Mouse (Mus musculus) heart, embryonic 16.5 days (tissue): ENCODE results near the gene Gm20388. TPM values are rescaled to one million over a fixed set of nuclear protein-coding genes. Genes with fewer than 3 reads are reported as not detected.

Experiments
- ATAC-seq: fragments of 200-750 bp; cut with Nextera tagmentation; replicated peaks from 2 replicates; pipeline ENCODE4 v1.8.0; 2017; ENCODE audit warnings: moderate number of reproducible peaks; ENCODE audit not compliant: insufficient read depth, low FRiP score; ENCODE audit errors: extremely low read depth
- H3K27ac ChIP-seq: fragments of 300-500 bp; sonication (generic); 2 replicates; pipeline ENCODE4 v1.5.1; 2014; ENCODE audit warnings: mild to moderate bottlenecking, low read length, control low read depth, moderate library complexity
- H3K27me3 ChIP-seq: fragments of 300-500 bp; sonication (generic); 2 replicates; pipeline ENCODE4 v1.6.1; 2014; ENCODE audit warnings: low read length, mixed read lengths; ENCODE audit not compliant: control insufficient read depth, insufficient read depth
- H3K36me3 ChIP-seq: fragments of 300-500 bp; sonication (generic); 2 replicates; pipeline ENCODE4 v1.6.1; 2014; ENCODE audit not compliant: control insufficient read depth, insufficient read depth
- H3K4me1 ChIP-seq: fragments of 300-500 bp; sonication (generic); 2 replicates; pipeline ENCODE4 v1.6.1; 2014; ENCODE audit warnings: low read length, mixed read lengths; ENCODE audit not compliant: control insufficient read depth, insufficient read depth
- H3K4me2 ChIP-seq: fragments of 300-500 bp; sonication (generic); 2 replicates; pipeline ENCODE4 v1.6.1; 2014; ENCODE audit warnings: low read depth, mild to moderate bottlenecking, control low read depth, low read length
- H3K4me3 ChIP-seq: fragments of 300-500 bp; sonication (generic); 2 replicates; pipeline ENCODE4 v1.5.1; 2014; ENCODE audit warnings: mild to moderate bottlenecking, control low read depth, low read length
- H3K9ac ChIP-seq: fragments of 300-500 bp; sonication (generic); 2 replicates; pipeline ENCODE4 v1.6.1; 2014; ENCODE audit warnings: low read length, control low read depth
- H3K9me3 ChIP-seq: fragments of 300-500 bp; sonication (generic); replicated peaks from 2 replicates; pipeline ENCODE4 v1.6.1; 2016; ENCODE audit warnings: low read length; ENCODE audit not compliant: control insufficient read depth
- WGBS: fragments of 180-500 bp; shearing (Covaris S2); extraction: QIAGEN DNeasy Blood & Tissue Kit; methylation state at CpG from one replicate; pipeline ENCODE4 v1.1.7; 2014; 5-methylcytosine and 5-hydroxymethylcytosine counted together
- polyA plus RNA-seq: library from polyadenylated mRNA; unstranded; fragments of >200 nt; fragmentation: Nextera tagmentation; extraction: Ambion mirVana; gene quantifications from 2 replicates; pipeline ENCODE4 v1.2.1, GENCODE M21; 2015

The Gm20388 gene
- polyA plus RNA-seq, 1 experiment from 2014 or later: 4.5 TPM

- Histone ChIP-seq H3K4me3 (peak overlapping the region; percentile 44), H3K4me2 (peak overlapping the region; percentile 66), H3K36me3 (peaks cover 36% of the 10 kb centered on the region), H3K4me1 (peaks cover 4% of the 10 kb centered on the region), H3K9me3 (no peaks in the 10 kb centered on the region), H3K27ac (no peak overlapping the region), H3K27me3 (no peaks in the 10 kb centered on the region), H3K9ac (peak overlapping the region; percentile 46; the same call in 1 of the 2 replicates)
- 35% methylated on average over 81 of the region's 81 CpGs for WGBS
- ATAC-seq: peak; percentile 21
These were observed 2425.7 kb downstream of the Gm20388 start for GRCm38 (mm10) chr8:122336251-122336910.

GRCm38 (mm10) chr8:122338852-122339251 is 2428.2 kb downstream of the Gm20388 start:
- H3K4me1 ChIP-seq: peaks cover 19% of the 10 kb centered on the region
- ATAC-seq: no peak
- H3K9ac ChIP-seq: no peak overlapping the region
- H3K4me2 ChIP-seq: no peak overlapping the region
- no peak overlapping the region for H3K4me3 ChIP-seq
- H3K9me3 ChIP-seq: no peaks in the 10 kb centered on the region
- no peaks in the 10 kb centered on the region for H3K27me3 ChIP-seq
- H3K36me3 ChIP-seq: peaks cover 31% of the 10 kb centered on the region
- no peak overlapping the region for H3K27ac ChIP-seq
- 70% methylated on average over 6 of the region's 6 CpGs for WGBS

- no peak overlapping the region for H3K4me3 ChIP-seq
- H3K27me3 ChIP-seq: no peaks in the 10 kb centered on the region
- H3K36me3 ChIP-seq: peaks cover 18% of the 10 kb centered on the region
- H3K9ac ChIP-seq: no peak overlapping the region
- H3K9me3 ChIP-seq: no peaks in the 10 kb centered on the region
- no peak for ATAC-seq
- H3K4me1 ChIP-seq: peaks cover 33% of the 10 kb centered on the region
- H3K4me2 ChIP-seq: no peak overlapping the region
- 83% methylated on average over 3 of the region's 3 CpGs for WGBS
- H3K27ac ChIP-seq: no peak overlapping the region
These were observed 2430.1 kb downstream of the Gm20388 start for GRCm38 (mm10) chr8:122340761-122341160.

- H3K27me3 ChIP-seq: no peaks in the 10 kb centered on the region
- no peak overlapping the region for H3K9ac ChIP-seq
- H3K27ac ChIP-seq: no peak overlapping the region
- H3K9me3 ChIP-seq: no peaks in the 10 kb centered on the region
- H3K36me3 ChIP-seq: peaks cover 8% of the 10 kb centered on the region
- ATAC-seq: no peak
- no peak overlapping the region for H3K4me3 ChIP-seq
- peaks cover 33% of the 10 kb centered on the region for H3K4me1 ChIP-seq
- H3K4me2 ChIP-seq: no peak overlapping the region
- WGBS: 68% methylated on average over 6 of the region's 6 CpGs
These were observed 2431.1 kb downstream of the Gm20388 start for GRCm38 (mm10) chr8:122341790-122342189.

GRCm38 (mm10) chr8:122342362-122342761 is 2431.7 kb downstream of the Gm20388 start:
- no peak overlapping the region for H3K27ac ChIP-seq
- no peak for ATAC-seq
- no peak overlapping the region for H3K9ac ChIP-seq
- no peaks in the 10 kb centered on the region for H3K9me3 ChIP-seq
- no peaks in the 10 kb centered on the region for H3K27me3 ChIP-seq
- H3K36me3 ChIP-seq: peaks cover 2% of the 10 kb centered on the region
- 31% methylated on average over 5 of the region's 5 CpGs for WGBS
- peaks cover 33% of the 10 kb centered on the region for H3K4me1 ChIP-seq
- H3K4me3 ChIP-seq: no peak overlapping the region
- H3K4me2 ChIP-seq: no peak overlapping the region

- Histone ChIP-seq H3K9ac (peak overlapping the region; percentile 56), H3K4me2 (peak overlapping the region; percentile 65), H3K27me3 (no peaks in the 10 kb centered on the region), H3K27ac (peak overlapping the region; percentile 12; the same call in 1 of the 2 replicates), H3K9me3 (no peaks in the 10 kb centered on the region), H3K4me1 (peaks cover 37% of the 10 kb centered on the region), H3K4me3 (peak overlapping the region; percentile 44), H3K36me3 (no peaks in the 10 kb centered on the region; the same call in 1 of the 2 replicates)
- no peak for ATAC-seq
- WGBS: 3% methylated on average over 9 of the region's 9 CpGs
These were observed 2432.2 kb downstream of the Gm20388 start for GRCm38 (mm10) chr8:122342806-122343209.

GRCm38 (mm10) chr8:122343341-122343740 is 2432.7 kb downstream of the Gm20388 start:
- no peaks in the 10 kb centered on the region for H3K36me3 ChIP-seq
- WGBS: 7% methylated on average over 11 of the region's 11 CpGs
- H3K9me3 ChIP-seq: no peaks in the 10 kb centered on the region
- H3K4me2 ChIP-seq: peak overlapping the region; percentile 65
- peak overlapping the region; percentile 12; the same call in 1 of the 2 replicates for H3K27ac ChIP-seq
- peaks cover 39% of the 10 kb centered on the region for H3K4me1 ChIP-seq
- peak overlapping the region; percentile 56 for H3K9ac ChIP-seq
- no peaks in the 10 kb centered on the region for H3K27me3 ChIP-seq
- peak overlapping the region; percentile 44 for H3K4me3 ChIP-seq
- no peak for ATAC-seq

- Histone ChIP-seq H3K4me2 (peak overlapping the region; percentile 65), H3K4me3 (peak overlapping the region; percentile 44), H3K9ac (peak overlapping the region; percentile 56), H3K4me1 (peaks cover 39% of the 10 kb centered on the region), H3K9me3 (no peaks in the 10 kb centered on the region), H3K36me3 (no peaks in the 10 kb centered on the region), H3K27ac (0 out of 2 replicates have a peak overlapping the region, but pooled peaks have one; percentile 12), H3K27me3 (no peaks in the 10 kb centered on the region)
- 0 out of 2 replicates have a peak, but pooled peaks have one; percentile 16 for ATAC-seq
- under 1% methylated on average over 14 of the region's 14 CpGs for WGBS
These were observed 2433.1 kb downstream of the Gm20388 start for GRCm38 (mm10) chr8:122343758-122344157.

GRCm38 (mm10) chr8:122344219-122344618 is 2433.6 kb downstream of the Gm20388 start:
- no peaks in the 10 kb centered on the region for H3K36me3 ChIP-seq
- H3K4me2 ChIP-seq: peak overlapping the region; percentile 65; the same call in 1 of the 2 replicates
- no peak overlapping the region for H3K4me3 ChIP-seq
- H3K9ac ChIP-seq: peak overlapping the region; percentile 32; the same call in 1 of the 2 replicates
- H3K4me1 ChIP-seq: peaks cover 41% of the 10 kb centered on the region
- WGBS: 4% methylated on average over 2 of the region's 5 CpGs
- no peaks in the 10 kb centered on the region for H3K9me3 ChIP-seq
- peak; percentile 28; the same call in 1 of the 2 replicates for ATAC-seq
- H3K27me3 ChIP-seq: no peaks in the 10 kb centered on the region
- no peak overlapping the region for H3K27ac ChIP-seq
